Comparison of ENCODE assay signal across 8 mouse cellular contexts in the genomic region with DNA sequence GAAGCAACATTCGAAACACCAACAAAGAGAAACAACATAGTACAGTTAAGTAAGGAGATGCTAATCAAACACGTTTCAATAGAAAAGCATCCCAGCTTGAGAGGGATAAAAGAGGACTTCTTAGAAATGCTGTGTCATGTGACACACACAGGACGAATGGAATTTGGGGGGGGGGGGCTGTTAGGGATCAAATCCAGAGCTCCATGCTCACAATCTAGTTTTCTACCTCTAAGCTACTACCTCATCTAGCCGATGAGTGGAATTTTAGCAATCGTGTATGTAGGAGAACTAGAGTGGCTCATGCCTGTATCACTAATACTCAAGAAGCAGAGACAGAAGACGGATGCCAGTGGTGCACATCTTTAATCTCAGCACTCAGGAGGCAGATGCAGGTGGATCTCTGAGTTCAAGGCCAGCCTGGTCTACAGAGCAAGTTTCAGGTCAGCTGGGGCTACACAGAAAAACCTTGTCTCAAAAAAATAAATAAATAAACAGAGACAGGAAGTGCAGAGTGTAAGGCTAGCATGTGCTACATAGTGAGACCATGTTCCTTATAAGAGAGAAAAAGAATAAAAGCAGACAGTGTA. TPM values are rescaled to one million over a fixed set of nuclear protein-coding genes. Genes with fewer than 3 reads are reported as not detected.
DNase-seq lines count a peak whose midpoint lies in the region; ATAC-seq and TF ChIP-seq lines count a peak whose summit lies in the region.

No protein-coding gene starts in this region.

- ATAC-seq in lung, embryonic 15.5 days (ENCODE audit: borderline replicate concordance, extremely low read depth, low FRiP score, low TSS enrichment): no peak
- no peak for ATAC-seq in limb, embryonic 14.5 days (ENCODE audit: low FRiP score, low read depth)
- ATAC-seq in stomach, embryonic 15.5 days (ENCODE audit: insufficient read depth, low FRiP score, low read depth): no peak

- TF ChIP-seq POLR2A in lung, adult 2 months (IDR thresholded peaks at IDR 0.05; ENCODE audit: borderline replicate concordance, extremely low read depth, low read depth, low read length): no peak
- no peak for TF ChIP-seq POLR2A in limb, embryonic 14.5 days (IDR thresholded peaks at IDR 0.05; ENCODE audit: borderline replicate concordance, extremely low read depth, insufficient read depth, insufficient read length)

- 67% methylated on average over 6 of the region's 6 CpGs for WGBS in lung, embryonic 15.5 days
- 68% methylated on average over 6 of the region's 6 CpGs for WGBS in lung, adult 2 months
- 77% methylated on average over 6 of the region's 6 CpGs for WGBS in forebrain, embryonic 10.5 days
- 73% methylated on average over 6 of the region's 6 CpGs for WGBS in limb, embryonic 14.5 days
- 70% methylated on average over 6 of the region's 6 CpGs for WGBS in stomach, embryonic 15.5 days

- H3K4me1 ChIP-seq in lung, embryonic 15.5 days: peaks cover 30% of the 10 kb centered on the region
- peaks cover 16% of the 10 kb centered on the region for H3K4me1 ChIP-seq in lung, adult 2 months (ENCODE audit: control insufficient read depth, insufficient read depth, low read length)
- H3K4me1 ChIP-seq in forebrain, embryonic 10.5 days: peaks cover 43% of the 10 kb centered on the region
- H3K4me1 ChIP-seq in limb, embryonic 14.5 days (ENCODE audit: control insufficient read depth, insufficient read depth, low read length): peaks cover 25% of the 10 kb centered on the region
- H3K4me1 ChIP-seq in stomach, embryonic 15.5 days: peaks cover 21% of the 10 kb centered on the region

- peak overlapping the region; percentile 71; the same call in 1 of the 2 replicates for H3K27ac ChIP-seq in lung, embryonic 15.5 days
- H3K27ac ChIP-seq in forebrain, embryonic 10.5 days: peak overlapping the region; percentile 95
- no peak overlapping the region for H3K27ac ChIP-seq in limb, embryonic 14.5 days (replicated peaks; ENCODE audit: low read depth, low read length)
- peak overlapping the region; percentile 83; the same call in 1 of the 2 replicates for H3K27ac ChIP-seq in stomach, embryonic 15.5 days

- H3K27me3 ChIP-seq in lung, embryonic 15.5 days: no peaks in the 10 kb centered on the region
- no peaks in the 10 kb centered on the region for H3K27me3 ChIP-seq in forebrain, embryonic 10.5 days (ENCODE audit: poor library complexity, severe bottlenecking)
- H3K27me3 ChIP-seq in limb, embryonic 14.5 days (ENCODE audit: control insufficient read depth, insufficient read depth, low read length): no peaks in the 10 kb centered on the region
- no peaks in the 10 kb centered on the region for H3K27me3 ChIP-seq in stomach, embryonic 15.5 days (replicated peaks)

- H3K4me2 ChIP-seq in lung, embryonic 15.5 days: peak overlapping the region; percentile 80
- peak overlapping the region; percentile 52; the same call in 1 of the 2 replicates for H3K4me2 ChIP-seq in limb, embryonic 14.5 days (replicated peaks; ENCODE audit: low read depth, low read length, severe bottlenecking)
- peak overlapping the region; percentile 45; the same call in 1 of the 2 replicates for H3K4me2 ChIP-seq in stomach, embryonic 15.5 days

- no peak for TF ChIP-seq CTCF in lung, adult 2 months (IDR thresholded peaks at IDR 0.05; ENCODE audit: insufficient read depth, low read length)

- no peak overlapping the region for H3K9ac ChIP-seq in lung, embryonic 15.5 days
- H3K9ac ChIP-seq in limb, embryonic 14.5 days (ENCODE audit: low read depth, low read length, severe bottlenecking): no peak overlapping the region
- no peak overlapping the region for H3K9ac ChIP-seq in stomach, embryonic 15.5 days

- no peaks in the 10 kb centered on the region for H3K9me3 ChIP-seq in lung, embryonic 15.5 days
- no peaks in the 10 kb centered on the region for H3K9me3 ChIP-seq in forebrain, embryonic 10.5 days
- no peaks in the 10 kb centered on the region for H3K9me3 ChIP-seq in limb, embryonic 14.5 days (ENCODE audit: control insufficient read depth, low read length)
- no peaks in the 10 kb centered on the region for H3K9me3 ChIP-seq in stomach, embryonic 15.5 days

- no peak for DNase-seq in lung, adult 2 months
- DNase-seq in forebrain, embryonic 10.5 days (ENCODE audit: extremely low spot score, low spot score): no peak
- no peak for DNase-seq in limb, embryonic 14.5 days (ENCODE audit: low spot score)
- no peak for DNase-seq in layer of hippocampus, adult 18-20 months (ENCODE audit: low spot score in 2 of 2)
- DNase-seq in right cerebral cortex, adult 18-20 months: no peak
- no peak for DNase-seq in cerebellum, postnatal 10 days

- H3K4me3 ChIP-seq in lung, embryonic 15.5 days: peak overlapping the region; percentile 86
- no peak overlapping the region for H3K4me3 ChIP-seq in lung, adult 2 months (replicated peaks; ENCODE audit: extremely low read depth, low read depth, low read length)
- H3K4me3 ChIP-seq in forebrain, embryonic 10.5 days: peak overlapping the region; percentile 86; the same call in 1 of the 2 replicates
- H3K4me3 ChIP-seq in limb, embryonic 14.5 days (replicated peaks; ENCODE audit: low read length): peak overlapping the region; percentile 99; the same call in 1 of the 2 replicates
- H3K4me3 ChIP-seq in stomach, embryonic 15.5 days (replicated peaks): no peak overlapping the region

- H3K36me3 ChIP-seq in lung, embryonic 15.5 days: 0 out of 2 replicates have a peak, but pooled peaks cover 9% of the 10 kb centered on the region
- H3K36me3 ChIP-seq in forebrain, embryonic 10.5 days (replicated peaks): peaks cover 25% of the 10 kb centered on the region
- H3K36me3 ChIP-seq in limb, embryonic 14.5 days (ENCODE audit: control insufficient read depth, insufficient read depth, low read length): peaks cover 15% of the 10 kb centered on the region
- H3K36me3 ChIP-seq in stomach, embryonic 15.5 days: no peaks in the 10 kb centered on the region; the same call in 1 of the 2 replicates

RNA-seq across cellular contexts. Expression of a gene that starts 0.9 kb away (rescaled TPM):
- 141 and 150 TPM in 2 replicates for polyA plus RNA-seq in lung, embryonic 15.5 days (2015; fragmentation: Nextera tagmentation; extraction: Ambion mirVana)
- 133 and 160 TPM in 2 replicates for polyA plus RNA-seq in lung, adult 2 months (2012; rRNA removed)
- 119 and 132 TPM in 2 replicates for polyA plus RNA-seq in forebrain, embryonic 10.5 days (2016; fragmentation: Nextera tagmentation; extraction: Ambion mirVana)
- 163 and 180 TPM in 2 replicates for polyA plus RNA-seq in limb, embryonic 14.5 days (2012; rRNA removed)
- 86.7 and 95.6 TPM in 2 replicates for polyA plus RNA-seq in limb, embryonic 14.5 days (2014; fragmentation: Nextera tagmentation; extraction: Ambion mirVana)
- 138 and 139 TPM in 2 replicates for polyA plus RNA-seq in stomach, embryonic 15.5 days (2015; fragmentation: Nextera tagmentation; extraction: Ambion mirVana)
- total RNA-seq in layer of hippocampus, adult 18-20 months (2021): 100 to 1,000 TPM; 240 to 249 TPM

RNA-seq across cellular contexts. Expression of a gene that starts 5.8 kb away (rescaled TPM):
- 37.6 and 40.4 TPM in 2 replicates for polyA plus RNA-seq in lung, embryonic 15.5 days (2015; fragmentation: Nextera tagmentation; extraction: Ambion mirVana)
- polyA plus RNA-seq in lung, adult 2 months (2012; rRNA removed): 7.7 and 11.5 TPM in 2 replicates
- polyA plus RNA-seq in forebrain, embryonic 10.5 days (2016; fragmentation: Nextera tagmentation; extraction: Ambion mirVana): 58.7 and 58.8 TPM in 2 replicates
- polyA plus RNA-seq in limb, embryonic 14.5 days (2012; rRNA removed): 11.5 and 13.7 TPM in 2 replicates
- 38.5 and 39.9 TPM in 2 replicates for polyA plus RNA-seq in limb, embryonic 14.5 days (2014; fragmentation: Nextera tagmentation; extraction: Ambion mirVana)
- 46.5 and 47.9 TPM in 2 replicates for polyA plus RNA-seq in stomach, embryonic 15.5 days (2015; fragmentation: Nextera tagmentation; extraction: Ambion mirVana)
- total RNA-seq in layer of hippocampus, adult 18-20 months (2021): 10 to 100 TPM; 42.0 to 44.9 TPM

RNA-seq across cellular contexts. Expression of a gene that starts 27.2 kb away (rescaled TPM):
- 1,439 and 1,513 TPM in 2 replicates for polyA plus RNA-seq in lung, embryonic 15.5 days (2015; fragmentation: Nextera tagmentation; extraction: Ambion mirVana)
- 314 and 332 TPM in 2 replicates for polyA plus RNA-seq in lung, adult 2 months (2012; rRNA removed)
- polyA plus RNA-seq in forebrain, embryonic 10.5 days (2016; fragmentation: Nextera tagmentation; extraction: Ambion mirVana): 1,650 and 1,695 TPM in 2 replicates
- polyA plus RNA-seq in limb, embryonic 14.5 days (2012; rRNA removed): 503 and 1,052 TPM in 2 replicates
- 1,814 and 1,833 TPM in 2 replicates for polyA plus RNA-seq in limb, embryonic 14.5 days (2014; fragmentation: Nextera tagmentation; extraction: Ambion mirVana)
- polyA plus RNA-seq in stomach, embryonic 15.5 days (2015; fragmentation: Nextera tagmentation; extraction: Ambion mirVana): 1,324 and 1,567 TPM in 2 replicates
- total RNA-seq in layer of hippocampus, adult 18-20 months (2021): 100 to 1,000 TPM; 720 to 803 TPM

RNA-seq across cellular contexts. Expression of a gene that starts 38.0 kb away (rescaled TPM):
- polyA plus RNA-seq in lung, embryonic 15.5 days (2015; fragmentation: Nextera tagmentation; extraction: Ambion mirVana): 105 and 112 TPM in 2 replicates
- 51.5 and 55.4 TPM in 2 replicates for polyA plus RNA-seq in lung, adult 2 months (2012; rRNA removed)
- 116 and 119 TPM in 2 replicates for polyA plus RNA-seq in forebrain, embryonic 10.5 days (2016; fragmentation: Nextera tagmentation; extraction: Ambion mirVana)
- 51.6 and 61.7 TPM in 2 replicates for polyA plus RNA-seq in limb, embryonic 14.5 days (2012; rRNA removed)
- 90.3 and 107 TPM in 2 replicates for polyA plus RNA-seq in limb, embryonic 14.5 days (2014; fragmentation: Nextera tagmentation; extraction: Ambion mirVana)
- 106 and 116 TPM in 2 replicates for polyA plus RNA-seq in stomach, embryonic 15.5 days (2015; fragmentation: Nextera tagmentation; extraction: Ambion mirVana)
- 100 to 1,000 TPM; 105 to 112 TPM for total RNA-seq in layer of hippocampus, adult 18-20 months (2021)

RNA-seq across cellular contexts. Expression of a gene that starts 53.3 kb away (rescaled TPM):
- polyA plus RNA-seq in lung, embryonic 15.5 days (2015; fragmentation: Nextera tagmentation; extraction: Ambion mirVana): 262 and 286 TPM in 2 replicates
- 46.0 and 49.0 TPM in 2 replicates for polyA plus RNA-seq in lung, adult 2 months (2012; rRNA removed)
- 399 and 417 TPM in 2 replicates for polyA plus RNA-seq in forebrain, embryonic 10.5 days (2016; fragmentation: Nextera tagmentation; extraction: Ambion mirVana)
- polyA plus RNA-seq in limb, embryonic 14.5 days (2012; rRNA removed): 132 and 137 TPM in 2 replicates
- polyA plus RNA-seq in limb, embryonic 14.5 days (2014; fragmentation: Nextera tagmentation; extraction: Ambion mirVana): 252 and 271 TPM in 2 replicates
- polyA plus RNA-seq in stomach, embryonic 15.5 days (2015; fragmentation: Nextera tagmentation; extraction: Ambion mirVana): 233 and 262 TPM in 2 replicates
- total RNA-seq in layer of hippocampus, adult 18-20 months (2021): 10 to 100 TPM; 81.2 to 88.2 TPM

Comparison
In these comparisons a context has a peak if more than half of its experiments do, and no peak if none do; other contexts are left out.
1. H3K4me3 ChIP-seq: peak in lung, embryonic 15.5 days (single experiment), forebrain, embryonic 10.5 days (single experiment) and limb, embryonic 14.5 days (single experiment); none in lung, adult 2 months (single experiment) and stomach, embryonic 15.5 days (single experiment).
2. Peak in every context shown above with its lines, with median percentiles within 50 percentile points of each other: H3K4me2 ChIP-seq.